Mouse (Mus musculus) neural tube, embryonic 13.5 days (tissue): ENCODE measurements around the gene Il31. TPM values are rescaled to one million over a fixed set of nuclear protein-coding genes. Genes with fewer than 3 reads are reported as not detected.

ENCODE experiments used
- ATAC-seq: fragments of 200-750 bp; cut with Nextera tagmentation; 2 replicates; pipeline ENCODE4 v1.8.0; 2017; ENCODE audit warnings: low read depth, mild to moderate bottlenecking, moderate TSS enrichment, moderate library complexity
- H3K27ac ChIP-seq: fragments of 300-500 bp; sonication (generic); replicated peaks from 2 replicates; pipeline ENCODE4 v1.5.1; 2015; ENCODE audit warnings: moderate library complexity, mild to moderate bottlenecking, inconsistent platforms
- H3K27me3 ChIP-seq: fragments of 300-500 bp; sonication (generic); 2 replicates; pipeline ENCODE4 v1.6.1; 2015; ENCODE audit warnings: mild to moderate bottlenecking, inconsistent platforms
- H3K36me3 ChIP-seq: fragments of 300-500 bp; sonication (generic); 2 replicates; pipeline ENCODE4 v1.6.1; 2015; ENCODE audit warnings: mild to moderate bottlenecking, inconsistent platforms
- H3K4me1 ChIP-seq: fragments of 300-500 bp; sonication (generic); replicated peaks from 2 replicates; pipeline ENCODE4 v1.6.1; 2015; ENCODE audit warnings: inconsistent platforms
- H3K4me2 ChIP-seq: fragments of 300-500 bp; sonication (generic); 2 replicates; pipeline ENCODE4 v1.6.1; 2015; ENCODE audit warnings: inconsistent platforms, mild to moderate bottlenecking, moderate library complexity
- H3K4me3 ChIP-seq: fragments of 300-500 bp; sonication (generic); 2 replicates; pipeline ENCODE4 v1.5.1; 2015; ENCODE audit warnings: mild to moderate bottlenecking, inconsistent platforms
- H3K9ac ChIP-seq: fragments of 300-500 bp; sonication (generic); 2 replicates; pipeline ENCODE4 v1.6.1; 2015; ENCODE audit warnings: moderate library complexity, mild to moderate bottlenecking, inconsistent platforms
- H3K9me3 ChIP-seq: fragments of 300-500 bp; sonication (generic); 2 replicates; pipeline ENCODE4 v1.6.1; 2016; ENCODE audit warnings: inconsistent platforms
- WGBS: fragments of 180-500 bp; shearing (Covaris S2); methylation state at CpG from one replicate; pipeline ENCODE4 v1.1.7; 2015; 5-methylcytosine and 5-hydroxymethylcytosine counted together
- polyA plus RNA-seq: library from polyadenylated mRNA; unstranded; fragments of >200 nt; fragmentation: Nextera tagmentation; extraction: Ambion mirVana; gene quantifications from 2 replicates; pipeline ENCODE4 v1.2.1, GENCODE M21; 2015

Il31 gene
- not detected in 2 replicates for polyA plus RNA-seq

DNA sequence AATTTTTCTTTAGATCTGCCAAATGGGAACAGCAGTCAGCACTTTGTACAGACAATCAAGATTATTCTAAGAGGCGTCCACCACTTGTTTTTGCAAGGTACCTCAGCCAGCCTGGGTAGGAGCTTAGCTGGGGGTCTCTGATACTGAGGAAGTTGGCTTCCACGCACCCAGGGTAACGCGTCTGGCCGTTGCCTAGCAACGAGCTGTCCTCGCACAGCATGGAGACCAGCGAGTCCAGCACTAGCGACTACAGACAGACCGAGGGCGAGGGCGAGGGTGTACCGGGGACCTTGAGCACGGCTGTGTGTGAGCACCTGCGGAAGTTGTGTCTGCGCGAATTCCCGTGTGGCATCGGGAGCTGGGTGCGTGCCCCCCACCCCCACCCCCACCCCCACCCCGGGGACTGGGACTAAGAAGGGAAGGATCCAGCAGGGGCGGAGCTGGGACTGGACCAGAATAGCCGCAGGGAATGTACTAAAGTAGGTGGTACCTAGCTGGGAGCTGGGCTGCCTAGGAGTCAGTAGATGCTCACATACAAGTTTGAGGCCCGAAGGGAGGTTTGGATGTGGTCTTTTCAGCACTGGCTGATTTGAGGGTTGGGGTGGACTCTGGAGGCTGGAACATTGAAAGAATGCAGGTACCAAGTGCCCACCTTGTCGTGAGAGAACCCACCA is at the start of gene Il31, which contains the start of gene Lrrc43:
Gene Il31 (minus strand): TSS at position 378 of the 674 bp plus-strand sequence.
Gene Lrrc43 (plus strand): TSS at position 194 of the 674 bp plus-strand sequence.
- H3K27me3 ChIP-seq, result no peaks in the 10 kb centered on the region
- ATAC-seq, result peak; percentile 84
- WGBS, result 8% methylated on average over 25 of the region's 25 CpGs
- peak within 1 kb of the TSS; percentile 25 for H3K4me3 ChIP-seq
- no peak within 1 kb of the TSS for H3K27ac ChIP-seq
- H3K9ac ChIP-seq, result peak within 1 kb of the TSS; percentile 49; the same call in 1 of the 2 replicates
- H3K4me1 ChIP-seq, result peaks cover 11% of the 10 kb centered on the region
- no peaks in the 10 kb centered on the region for H3K9me3 ChIP-seq
- H3K4me2 ChIP-seq, result peak within 1 kb of the TSS; percentile 55
- no peaks in the 10 kb centered on the region for H3K36me3 ChIP-seq

DNA sequence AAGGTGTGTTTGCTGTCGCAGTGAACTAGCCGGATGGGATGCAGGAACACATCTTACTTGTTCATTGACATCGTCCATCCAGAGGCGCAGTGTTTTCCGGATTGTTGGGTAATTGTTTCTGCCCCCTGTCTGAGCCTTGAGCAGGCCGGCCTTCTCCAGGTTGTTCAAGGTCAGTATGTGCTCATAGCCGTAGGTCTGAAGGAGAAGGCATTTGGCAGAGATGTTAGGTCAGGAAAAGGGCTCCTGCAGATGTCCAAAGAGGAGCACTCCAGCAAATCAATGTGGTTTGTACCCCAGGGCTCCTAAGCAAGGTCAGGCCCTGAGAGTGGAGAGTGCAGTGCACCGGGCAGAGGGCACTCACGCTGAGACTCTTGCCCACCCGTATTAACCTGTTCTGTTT is 44.5 kb upstream of the Il31 start:
- no peak for ATAC-seq
- H3K4me3 ChIP-seq, result no peak overlapping the region
- H3K9ac ChIP-seq, result no peak overlapping the region
- H3K4me1 ChIP-seq, result no peaks in the 10 kb centered on the region
- peaks cover 87% of the 10 kb centered on the region for H3K36me3 ChIP-seq
- no peak overlapping the region for H3K4me2 ChIP-seq
- WGBS, result 93% methylated on average over 10 of the region's 10 CpGs
- no peaks in the 10 kb centered on the region for H3K27me3 ChIP-seq
- H3K9me3 ChIP-seq, result no peaks in the 10 kb centered on the region
- no peak overlapping the region for H3K27ac ChIP-seq

DNA sequence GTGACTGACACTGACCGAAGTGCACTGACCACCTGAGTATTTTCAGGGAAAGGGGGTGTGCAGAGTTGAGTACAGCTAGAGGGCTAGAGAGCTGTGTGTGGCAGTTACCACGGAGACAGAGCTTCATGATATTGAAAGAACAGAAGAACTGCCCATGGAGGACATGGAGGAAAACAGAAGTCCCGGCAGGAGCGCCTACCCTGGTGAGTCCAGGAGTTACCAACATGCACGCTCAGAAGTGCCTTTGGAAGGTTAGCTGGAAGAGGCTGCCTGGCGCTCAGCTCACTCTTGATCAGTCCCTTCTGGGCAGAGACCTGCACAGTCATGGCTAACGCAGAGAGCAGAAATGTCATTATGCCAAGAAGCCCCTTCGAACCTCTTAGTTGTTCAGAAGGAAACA is 40.8 kb upstream of the Il31 start:
- H3K36me3 ChIP-seq, result peaks cover 85% of the 10 kb centered on the region
- H3K27ac ChIP-seq, result no peak overlapping the region
- 86% methylated on average over 8 of the region's 8 CpGs for WGBS
- no peak overlapping the region for H3K4me3 ChIP-seq
- peaks cover 5% of the 10 kb centered on the region; the same call in 1 of the 2 replicates for H3K4me1 ChIP-seq
- H3K27me3 ChIP-seq, result no peaks in the 10 kb centered on the region
- no peaks in the 10 kb centered on the region for H3K9me3 ChIP-seq
- no peak overlapping the region for H3K9ac ChIP-seq
- ATAC-seq, result no peak
- no peak overlapping the region for H3K4me2 ChIP-seq

DNA sequence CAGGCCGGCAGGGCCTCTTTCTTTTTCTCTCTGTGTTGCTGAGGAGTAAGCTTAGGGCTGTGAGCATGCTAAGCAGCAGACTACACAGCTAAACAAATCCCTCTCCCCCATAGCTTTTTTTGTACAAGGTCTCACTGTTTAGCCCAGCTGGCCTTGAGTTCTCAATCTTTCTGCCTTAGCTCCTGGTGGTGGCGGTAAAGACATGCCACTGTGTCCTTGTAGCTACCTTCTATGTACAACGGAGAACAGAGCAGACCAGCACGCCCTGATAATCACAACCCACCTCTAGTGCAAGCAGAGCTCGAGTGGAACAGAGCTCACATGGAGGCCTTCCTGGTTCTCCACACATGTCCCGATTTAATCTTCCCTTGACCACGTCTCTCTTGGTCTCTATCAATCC is 39.4 kb upstream of the Il31 start:
- 79% methylated on average over 7 of the region's 7 CpGs for WGBS
- Histone ChIP-seq H3K4me1 (peaks cover 12% of the 10 kb centered on the region), H3K4me2 (no peak overlapping the region), H3K27me3 (no peaks in the 10 kb centered on the region), H3K9ac (no peak overlapping the region), H3K27ac (no peak overlapping the region), H3K9me3 (no peaks in the 10 kb centered on the region), H3K36me3 (peaks cover 71% of the 10 kb centered on the region), H3K4me3 (no peak overlapping the region)
- ATAC-seq, result no peak

DNA sequence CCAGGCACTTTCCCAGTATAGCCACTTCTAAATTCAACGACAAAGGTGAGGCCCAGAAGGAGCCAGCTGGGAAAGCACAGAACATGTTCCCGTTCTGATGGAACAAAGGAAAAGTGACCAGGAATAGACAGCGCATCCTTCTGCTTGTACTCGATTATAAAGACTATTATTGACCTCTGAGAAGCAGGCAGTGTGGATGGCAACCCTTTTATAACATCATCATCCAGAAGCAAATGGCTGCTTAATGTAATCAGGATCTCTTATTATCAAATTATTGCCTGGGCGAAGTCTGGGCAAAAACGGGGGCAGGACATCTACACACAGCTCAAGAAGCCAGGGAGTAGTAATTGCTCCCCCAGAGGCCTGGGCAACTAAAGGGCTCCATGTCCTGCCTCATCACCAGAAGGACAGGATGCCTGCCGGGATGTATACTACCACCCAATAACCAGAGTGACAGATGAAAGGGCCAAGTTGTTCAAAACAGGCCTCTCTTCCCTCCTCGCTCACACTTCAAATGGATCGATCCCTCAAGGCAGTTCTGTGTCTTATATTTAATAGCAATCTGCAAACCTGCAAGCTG is 36.7 kb upstream of the Il31 start:
- H3K36me3 ChIP-seq, result peaks cover 44% of the 10 kb centered on the region

DNA sequence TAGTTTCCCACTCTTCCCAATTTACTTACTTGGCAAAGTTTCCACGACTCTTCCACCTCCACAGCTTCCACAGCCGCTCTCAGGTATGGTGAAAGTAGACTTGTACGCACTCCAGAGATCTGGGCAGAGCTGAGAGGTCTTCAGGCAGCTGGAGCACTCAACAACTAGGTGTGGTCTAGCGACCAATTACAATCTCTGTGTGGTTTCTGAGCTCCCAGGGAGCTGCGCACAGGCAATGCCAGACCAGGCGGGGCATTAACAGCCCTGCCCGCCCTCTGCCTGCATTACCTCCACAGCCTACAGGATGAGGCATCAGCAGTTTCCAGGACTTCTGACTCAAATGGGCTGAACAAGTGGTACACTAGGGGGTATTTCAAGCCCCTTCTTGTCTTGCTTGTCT is 36.0 kb upstream of the Il31 start, which contains the start of gene Gm49027:
Gene Gm49027 (minus strand): TSS at position 208 of the 400 bp plus-strand sequence.
- Histone ChIP-seq H3K4me1 (peaks cover 36% of the 10 kb centered on the region), H3K27me3 (no peaks in the 10 kb centered on the region), H3K9me3 (no peaks in the 10 kb centered on the region), H3K4me3 (peak within 1 kb of the TSS; percentile 88), H3K27ac (peak within 1 kb of the TSS; percentile 74), H3K36me3 (peaks cover 37% of the 10 kb centered on the region), H3K9ac (peak within 1 kb of the TSS; percentile 62), H3K4me2 (peak within 1 kb of the TSS; percentile 69)
- 81% methylated on average over 7 of the region's 7 CpGs for WGBS
- ATAC-seq, result no peak

More for the DNA sequence above, 36.7 kb upstream of the Il31 start:
- Histone ChIP-seq H3K4me2 (no peak overlapping the region), H3K9me3 (no peaks in the 10 kb centered on the region), H3K4me3 (no peak overlapping the region), H3K4me1 (peaks cover 36% of the 10 kb centered on the region), H3K27me3 (no peaks in the 10 kb centered on the region), H3K9ac (no peak overlapping the region), H3K27ac (no peak overlapping the region)
- 91% methylated on average over 9 of the region's 9 CpGs for WGBS
- no peak for ATAC-seq

DNA sequence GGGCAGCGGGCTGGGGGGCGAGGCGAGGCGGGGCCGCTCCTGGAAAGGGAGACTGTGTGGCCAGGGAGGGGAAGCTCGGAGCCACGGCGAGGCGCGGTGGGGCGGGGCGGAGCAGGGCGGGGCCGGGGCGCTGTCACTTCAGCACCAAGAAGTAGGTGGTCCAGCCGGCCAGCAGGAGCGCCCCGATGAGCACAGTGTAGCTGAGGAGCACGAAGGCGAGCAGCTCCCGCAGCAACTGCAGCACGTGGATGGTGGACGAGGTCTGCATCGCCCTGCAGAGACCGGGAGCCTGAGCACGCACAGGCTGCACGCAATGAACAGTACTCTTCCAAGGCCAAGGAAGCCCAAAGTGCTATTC is 35.1 kb upstream of the Il31 start:
- ATAC-seq, result peak; percentile 94
- H3K27ac ChIP-seq, result peak overlapping the region; percentile 74
- peaks cover 30% of the 10 kb centered on the region for H3K36me3 ChIP-seq
- H3K27me3 ChIP-seq, result no peaks in the 10 kb centered on the region
- H3K4me1 ChIP-seq, result peaks cover 36% of the 10 kb centered on the region
- peak overlapping the region; percentile 62 for H3K9ac ChIP-seq
- H3K9me3 ChIP-seq, result no peaks in the 10 kb centered on the region
- 1% methylated on average over 27 of the region's 27 CpGs for WGBS
- peak overlapping the region; percentile 69 for H3K4me2 ChIP-seq
- H3K4me3 ChIP-seq, result peak overlapping the region; percentile 88

DNA sequence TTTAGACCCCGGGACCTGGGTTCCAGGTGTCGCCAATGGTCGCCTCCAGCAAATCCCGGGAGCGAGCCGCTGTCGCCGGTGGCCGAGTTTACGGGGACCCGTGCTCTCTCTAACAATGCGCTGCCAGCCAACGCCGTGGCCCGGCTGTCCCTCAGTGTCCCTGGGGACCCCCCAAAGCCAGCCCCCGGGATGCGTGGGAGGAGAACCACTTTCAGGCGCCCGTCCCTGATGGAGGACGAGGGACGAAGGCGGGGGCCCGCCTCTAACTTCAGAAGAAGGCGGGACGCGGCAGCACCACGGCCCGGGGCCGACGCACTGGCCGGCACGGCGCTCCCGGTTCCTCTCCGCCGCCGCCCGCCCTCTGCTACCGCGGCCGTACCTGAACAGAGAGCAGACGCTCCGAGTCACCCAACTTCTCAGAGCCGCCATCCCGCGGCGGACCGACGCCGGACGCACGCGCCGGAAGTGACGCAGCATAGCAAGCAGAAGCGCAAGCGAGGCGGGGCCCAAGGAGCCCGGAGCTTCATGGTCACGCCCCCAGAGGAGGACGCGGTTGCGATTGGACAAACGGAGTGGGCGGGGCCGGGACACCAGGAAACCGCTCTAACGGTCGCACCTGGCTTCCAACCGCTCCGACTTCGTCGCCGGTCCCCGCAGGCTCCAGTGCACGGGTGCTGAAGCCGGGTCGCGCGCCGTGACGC is 34.6 kb upstream of the Il31 start, which contains the start of gene Diablo:
Gene Diablo (minus strand): TSS at position 485 of the 701 bp plus-strand sequence.
- under 1% methylated on average over 82 of the region's 82 CpGs for WGBS
- H3K4me3 ChIP-seq, result peak within 1 kb of the TSS; percentile 88
- H3K27ac ChIP-seq, result peak within 1 kb of the TSS; percentile 75
- no peaks in the 10 kb centered on the region for H3K9me3 ChIP-seq
- peak within 1 kb of the TSS; percentile 92 for H3K4me2 ChIP-seq
- no peaks in the 10 kb centered on the region for H3K27me3 ChIP-seq
- peaks cover 36% of the 10 kb centered on the region for H3K4me1 ChIP-seq
- H3K36me3 ChIP-seq, result peaks cover 30% of the 10 kb centered on the region
- H3K9ac ChIP-seq, result peak within 1 kb of the TSS; percentile 79
- ATAC-seq, result peak; percentile 97

DNA sequence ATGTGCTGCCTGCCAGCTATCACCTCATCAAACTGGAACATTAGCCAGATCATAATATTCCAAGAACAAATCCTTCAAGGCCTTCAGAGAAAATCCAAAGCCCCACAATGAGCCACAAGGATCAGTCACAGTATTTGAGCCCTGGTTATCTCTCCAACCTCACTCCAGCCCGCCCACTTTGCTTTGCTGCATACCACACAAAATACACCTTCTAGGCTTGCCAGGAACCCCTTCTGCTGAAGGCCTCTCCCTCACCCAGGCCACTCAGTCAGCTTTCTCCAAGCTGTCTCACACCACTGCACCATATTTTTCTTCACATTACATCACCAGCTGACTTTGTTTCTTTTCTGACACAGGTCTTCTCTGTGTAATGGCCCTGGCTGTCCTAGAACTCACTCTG is 32.9 kb upstream of the Il31 start:
- peaks cover 36% of the 10 kb centered on the region for H3K4me1 ChIP-seq
- H3K27ac ChIP-seq, result no peak overlapping the region
- ATAC-seq, result no peak
- H3K4me2 ChIP-seq, result peak overlapping the region; percentile 92; the same call in 1 of the 2 replicates
- H3K9me3 ChIP-seq, result no peaks in the 10 kb centered on the region
- 88% methylated on average over 1 of the region's 1 CpGs for WGBS
- H3K4me3 ChIP-seq, result no peak overlapping the region
- 0 out of 2 replicates have a peak overlapping the region, but pooled peaks have one; percentile 26 for H3K9ac ChIP-seq
- H3K27me3 ChIP-seq, result no peaks in the 10 kb centered on the region
- H3K36me3 ChIP-seq, result peaks cover 32% of the 10 kb centered on the region

DNA sequence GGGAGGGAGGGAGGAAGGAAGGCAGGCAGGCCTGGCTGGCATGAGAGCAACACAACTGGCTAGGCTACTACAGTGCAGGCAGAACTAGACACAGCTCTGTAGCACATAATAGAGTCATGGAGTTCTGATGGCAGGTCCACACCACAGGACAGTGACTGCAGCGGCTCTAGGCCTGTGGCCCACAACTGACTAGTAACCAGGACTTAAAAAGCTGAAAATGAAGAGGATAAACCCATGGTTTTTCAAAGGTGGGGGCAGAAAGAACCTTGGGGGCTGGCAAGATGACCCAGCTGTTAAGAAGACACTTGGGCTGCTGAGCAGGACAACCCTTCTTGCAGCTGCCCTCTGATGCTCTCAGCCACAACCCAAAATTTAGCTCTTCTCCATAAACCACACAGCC is 32.3 kb upstream of the Il31 start:
- H3K4me2 ChIP-seq, result no peak overlapping the region
- H3K36me3 ChIP-seq, result peaks cover 34% of the 10 kb centered on the region
- no peak overlapping the region for H3K4me3 ChIP-seq
- H3K4me1 ChIP-seq, result peaks cover 36% of the 10 kb centered on the region
- 85% methylated on average over 1 of the region's 1 CpGs for WGBS
- no peak for ATAC-seq
- H3K9me3 ChIP-seq, result no peaks in the 10 kb centered on the region
- H3K27me3 ChIP-seq, result no peaks in the 10 kb centered on the region
- H3K9ac ChIP-seq, result no peak overlapping the region
- H3K27ac ChIP-seq, result no peak overlapping the region

DNA sequence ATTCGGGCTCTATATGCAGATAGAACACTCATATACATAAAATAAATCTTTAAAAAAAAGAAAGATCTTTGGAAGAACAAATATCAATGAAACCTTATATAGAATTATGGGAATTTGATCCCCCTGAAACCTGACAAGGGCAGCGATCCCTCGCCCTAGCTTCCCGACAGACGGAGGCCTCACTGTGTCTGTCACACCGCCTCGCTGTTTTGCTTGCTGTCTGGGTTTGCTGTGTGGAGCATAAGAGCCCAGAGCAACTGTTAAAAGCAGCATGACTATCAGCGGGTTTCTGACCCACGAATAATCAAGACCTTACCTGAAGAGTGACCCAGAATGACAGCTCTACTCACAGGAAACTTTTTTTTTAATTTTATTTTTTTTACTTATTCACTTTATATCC is 31.4 kb upstream of the Il31 start:
- Histone ChIP-seq H3K36me3 (peaks cover 39% of the 10 kb centered on the region), H3K9me3 (no peaks in the 10 kb centered on the region), H3K27ac (no peak overlapping the region), H3K27me3 (no peaks in the 10 kb centered on the region), H3K4me1 (peaks cover 36% of the 10 kb centered on the region), H3K4me2 (no peak overlapping the region), H3K4me3 (no peak overlapping the region), H3K9ac (no peak overlapping the region)
- 87% methylated on average over 9 of the region's 9 CpGs for WGBS
- ATAC-seq, result no peak

DNA sequence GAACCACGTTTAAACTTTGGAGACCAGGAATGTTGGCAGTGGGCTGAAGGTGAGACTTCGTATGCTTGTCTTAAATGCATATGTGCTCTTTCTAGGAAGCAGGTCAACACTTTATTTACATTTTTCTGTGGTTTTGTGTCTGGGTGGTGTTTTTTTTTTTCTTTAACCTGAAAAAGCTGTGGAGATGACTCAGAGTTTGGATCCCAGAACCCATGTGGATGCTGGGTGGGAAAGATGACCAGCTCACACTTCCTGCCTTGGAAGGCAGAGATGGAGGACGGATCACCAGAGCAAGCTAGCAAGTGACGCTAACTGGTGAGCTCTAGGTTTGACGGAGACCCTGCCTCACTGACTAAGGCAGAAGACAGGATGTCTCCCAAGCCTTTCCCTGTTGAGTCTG is 25.6 kb upstream of the Il31 start:
- no peak for ATAC-seq
- peaks cover 86% of the 10 kb centered on the region for H3K36me3 ChIP-seq

More for the DNA sequence above, 25.6 kb upstream of the Il31 start:
- H3K9ac ChIP-seq, result no peak overlapping the region
- 91% methylated on average over 5 of the region's 5 CpGs for WGBS
- no peak overlapping the region for H3K27ac ChIP-seq
- no peaks in the 10 kb centered on the region for H3K4me1 ChIP-seq
- no peak overlapping the region for H3K4me3 ChIP-seq
- H3K27me3 ChIP-seq, result no peaks in the 10 kb centered on the region
- H3K4me2 ChIP-seq, result no peak overlapping the region
- H3K9me3 ChIP-seq, result no peaks in the 10 kb centered on the region
